Comparison of ENCODE assay signal across 18 mouse cellular contexts in genomic region chr3:79925950-79926697, GRCm38 (mm10). TPM values are rescaled to one million over a fixed set of nuclear protein-coding genes. Genes with fewer than 3 reads are reported as not detected.
DNase-seq lines count a peak whose midpoint lies in the region; ATAC-seq and TF ChIP-seq lines count a peak whose summit lies in the region.
"Had no signal": no experiment of that assay in that cellular context is flagged by ENCODE, and none has a peak within 500 bp of the region (broad histone marks: within the 10 kb centered on the region; RNA-seq: fewer than 3 reads in every experiment).

No protein-coding gene starts in this region.

- peak overlapping the region; percentile 49 for H3K27ac ChIP-seq in heart, embryonic 15.5 days
- no peak overlapping the region for H3K27ac ChIP-seq in cerebellum, adult 2 months (ENCODE audit: insufficient read depth, low read length)
- H3K27ac ChIP-seq: hindbrain, embryonic 13.5 days; limb, embryonic 13.5 days; liver, embryonic 13.5 days; macrophage; neural tube, embryonic 13.5 days had no signal

- H3K9ac ChIP-seq in heart, embryonic 15.5 days = no peak overlapping the region
- H3K9ac ChIP-seq: hindbrain, embryonic 13.5 days; limb, embryonic 13.5 days; liver, embryonic 13.5 days; neural tube, embryonic 13.5 days had no signal

- no peak overlapping the region for H3K4me2 ChIP-seq in heart, embryonic 15.5 days
- H3K4me2 ChIP-seq: hindbrain, embryonic 13.5 days; limb, embryonic 13.5 days; liver, embryonic 13.5 days; neural tube, embryonic 13.5 days had no signal

- no peaks in the 10 kb centered on the region for H3K9me3 ChIP-seq in heart, embryonic 15.5 days (replicated peaks)
- no peaks in the 10 kb centered on the region for H3K9me3 ChIP-seq in G1E (replicated peaks)
- H3K9me3 ChIP-seq: hindbrain, embryonic 13.5 days; limb, embryonic 13.5 days; liver, embryonic 13.5 days; neural tube, embryonic 13.5 days had no signal

- no peak for TF ChIP-seq POLR2A in cerebellum, adult 2 months (IDR thresholded peaks at IDR 0.05; ENCODE audit: borderline replicate concordance, insufficient read depth, low read length)

- intact Hi-C loops in heart, postnatal 10 days (cut with DNase I) = no loop called here

- no peak for DNase-seq in heart, postnatal 10 days
- DNase-seq in G1E (ENCODE audit: low spot score) = no peak
- peak; percentile 56 for DNase-seq in R1 (ENCODE audit: low read depth, low spot score)
- no peak for DNase-seq in embryo, embryonic 9.5 days (ENCODE audit: extremely low spot score)
- no peak for DNase-seq in cerebellum, adult 2 months
- DNase-seq: adrenal gland, adult 8-10 months; cerebellum, adult 9-10 months; kidney, adult 8-10 months; kidney, postnatal 25 days; liver, embryonic 13.5 days; midbrain, embryonic 14.5 days; thymus, postnatal 25 days had no signal

- no peaks in the 10 kb centered on the region for H3K27me3 ChIP-seq in heart, embryonic 15.5 days
- H3K27me3 ChIP-seq in G1E (ENCODE audit: insufficient read depth, low read length) = no peaks in the 10 kb centered on the region
- no peaks in the 10 kb centered on the region for H3K27me3 ChIP-seq in cerebellum, adult 2 months (ENCODE audit: control insufficient read depth, insufficient read depth, low read length)
- H3K27me3 ChIP-seq: hindbrain, embryonic 13.5 days; limb, embryonic 13.5 days; liver, embryonic 13.5 days; neural tube, embryonic 13.5 days had no signal

- 70% methylated on average over 5 of the region's 5 CpGs for WGBS in heart, embryonic 15.5 days
- 63% methylated on average over 5 of the region's 5 CpGs for WGBS in cerebellum, adult 2 months

- ATAC-seq in heart, embryonic 15.5 days (replicated peaks; ENCODE audit: insufficient number of reproducible peaks, insufficient read depth, low FRiP score, low read depth) = no peak
- ATAC-seq in G1E (ENCODE audit: extremely low read depth, insufficient number of reproducible peaks, low FRiP score, poor library complexity, severe bottlenecking) = peak; percentile 68
- peak; percentile 82 for ATAC-seq in megakaryocyte progenitor cell, adult 5-6 weeks (replicated peaks; ENCODE audit: poor library complexity)

- H3K36me3 ChIP-seq in heart, embryonic 15.5 days = no peaks in the 10 kb centered on the region
- peaks cover 41% of the 10 kb centered on the region for H3K36me3 ChIP-seq in G1E (replicated peaks)
- H3K36me3 ChIP-seq: hindbrain, embryonic 13.5 days; limb, embryonic 13.5 days; liver, embryonic 13.5 days; neural tube, embryonic 13.5 days had no signal

- no peak overlapping the region for H3K4me3 ChIP-seq in heart, embryonic 15.5 days
- no peak overlapping the region for H3K4me3 ChIP-seq in G1E (ENCODE audit: low read depth, low read length)
- no peak overlapping the region for H3K4me3 ChIP-seq in cerebellum, adult 2 months (replicated peaks; ENCODE audit: insufficient read depth, low read depth, low read length)
- H3K4me3 ChIP-seq: hindbrain, embryonic 13.5 days; limb, embryonic 13.5 days; liver, embryonic 13.5 days; neural tube, embryonic 13.5 days had no signal

- TF ChIP-seq CTCF in G1E (IDR thresholded peaks at IDR 0.05; ENCODE audit: low read depth, low read length) = no peak
- TF ChIP-seq CTCF in cerebellum, adult 2 months (IDR thresholded peaks at IDR 0.05; ENCODE audit: borderline replicate concordance, insufficient read depth, low read depth, low read length) = no peak

- H3K4me1 ChIP-seq in heart, embryonic 15.5 days (replicated peaks) = peaks cover 41% of the 10 kb centered on the region
- H3K4me1 ChIP-seq in G1E (ENCODE audit: insufficient read depth, low read depth, low read length) = peaks cover 36% of the 10 kb centered on the region
- no peaks in the 10 kb centered on the region for H3K4me1 ChIP-seq in cerebellum, adult 2 months (ENCODE audit: control insufficient read depth, insufficient read depth, low read length)
- H3K4me1 ChIP-seq: limb, embryonic 13.5 days; liver, embryonic 13.5 days had no signal

RNA-seq across cellular contexts. Expression of gene Fam198b, which starts 41.8 kb away (rescaled TPM):
- 53.3 and 64.5 TPM in 2 replicates for polyA plus RNA-seq in heart, embryonic 15.5 days (2015; fragmentation: Nextera tagmentation; extraction: Ambion mirVana)
- 10 to 100 TPM; 73.6 to 85.2 TPM for total RNA-seq in heart, postnatal 10 days (2021)
- total RNA-seq in G1E (2014; fragmentation: Nextera tagmentation) (102 and 117 TPM in 2 replicates), G1E (2017) (182 and 207 TPM in 2 replicates)
- polyA plus RNA-seq in G1E (2012) = 3.2 and 3.6 TPM in 2 replicates
- 0.12 and 2.8 TPM in 2 replicates for total RNA-seq in megakaryocyte progenitor cell, adult 5-6 weeks (2015)
- total RNA-seq in megakaryocyte progenitor cell, adult 5-6 weeks (2017) = 0.04 and 2.6 TPM in 2 replicates
- polyA plus RNA-seq in cerebellum, adult 2 months (2012; rRNA removed) = 1.4 and 1.5 TPM in 2 replicates

Comparison
In these comparisons a context has a peak if more than half of its experiments do, and no peak if none do; other contexts are left out.
1. RNA of gene Fam198b, which starts 41.8 kb away (total RNA-seq): 102 to 207 TPM in G1E and 73.6 to 85.2 TPM in heart, postnatal 10 days; 0.04 to 2.8 TPM in megakaryocyte progenitor cell, adult 5-6 weeks; every median in the first group is over 10 times any median in the second.